Mouse (Mus musculus) CH12.LX (cell line): ENCODE measurements at regions not wholly inside any gene's neighbourhood (a gene's known extent, or its start where the extent isn't known, plus 50 kb on each side); places are given as distances from the start of the nearest gene placed in this dataset.

Experiments used
- DNase-seq: peaks from one replicate; pipeline ENCODE4 v3.0.0-alpha.2; 2013; ENCODE audit errors: extremely low read depth
- H3K27ac ChIP-seq: 2 replicates; pipeline ENCODE4 v1.5.1; 2012; ENCODE audit warnings: low read depth, mild to moderate bottlenecking, control low read depth, moderate library complexity; ENCODE audit not compliant: insufficient read depth
- H3K27me3 ChIP-seq: replicated peaks from 2 replicates; pipeline ENCODE3; 2012; ENCODE audit warnings: inconsistent platforms
- H3K36me3 ChIP-seq, 2 experiments: replicated peaks in 1 of 2; 2 replicates each; pipeline versions ENCODE3 to v1.6.1; 2012; ENCODE audit warnings: inconsistent platforms in 1 of 2, low read length in 1 of 2, mild to moderate bottlenecking in 1 of 2, mixed read lengths in 1 of 2, moderate library complexity in 1 of 2; ENCODE audit not compliant: control insufficient read depth in 1 of 2, insufficient read depth in 1 of 2
- H3K4me1 ChIP-seq, 2 experiments: 2 replicates each; pipeline ENCODE4 v1.6.1; 2012; ENCODE audit warnings: inconsistent platforms in 1 of 2, moderate library complexity in 1 of 2; ENCODE audit not compliant: insufficient read depth in 2 of 2, control insufficient read depth in 1 of 2
- H3K4me2 ChIP-seq: 2 replicates; pipeline ENCODE4 v1.6.1; 2012; ENCODE audit warnings: low read depth, mild to moderate bottlenecking, control low read depth; ENCODE audit not compliant: poor library complexity, insufficient read depth, severe bottlenecking
- H3K4me3 ChIP-seq, 3 experiments: fragments of 150-350 bp in 1 of 3; sonication (generic) in 1 of 3; replicated peaks in 1 of 3; 2 replicates each; pipeline versions ENCODE3 to v1.5.1; 2011 to 2012; ENCODE audit warnings: low read depth in 2 of 3, low read length in 2 of 3, mild to moderate bottlenecking in 2 of 3, moderate library complexity in 2 of 3, control low read depth in 1 of 3, improper control_type of control experiment in 1 of 3, inconsistent platforms in 1 of 3, mixed read lengths in 1 of 3; ENCODE audit not compliant: poor library complexity in 1 of 3
- H3K79me2 ChIP-seq: replicated peaks from 2 replicates; pipeline ENCODE4 v1.6.1; 2012; ENCODE audit warnings: mild to moderate bottlenecking, moderate library complexity; ENCODE audit not compliant: control insufficient read depth, poor library complexity, insufficient read depth, severe bottlenecking; ENCODE audit errors: extremely low read depth
- H3K9ac ChIP-seq: 2 replicates; pipeline ENCODE4 v1.6.1; 2012; ENCODE audit warnings: low read depth, mild to moderate bottlenecking, control low read depth, moderate library complexity; ENCODE audit not compliant: insufficient read depth
- H3K9me3 ChIP-seq: replicated peaks from 2 replicates; pipeline ENCODE3; 2012; ENCODE audit warnings: low read length, inconsistent platforms, mixed read lengths
- CTCF ChIP-seq, 2 experiments: IDR thresholded peaks in 1 of 2; conservative IDR thresholded peaks in 1 of 2; 2 replicates each; pipeline ENCODE4 v1.5.1; 2011 to 2012; ENCODE audit warnings: low read depth in 2 of 2, low read length in 2 of 2, improper control_type of control experiment in 1 of 2, inconsistent platforms in 1 of 2, mild to moderate bottlenecking in 1 of 2, moderate library complexity in 1 of 2
- E2F4 ChIP-seq: IDR thresholded peaks from 2 replicates; pipeline ENCODE4 v1.6.1; 2011; ENCODE audit warnings: low read depth, low read length, improper control_type of control experiment; ENCODE audit not compliant: insufficient replicate concordance
- ELF1 ChIP-seq: IDR thresholded peaks from 2 replicates; pipeline ENCODE4 v1.6.1; 2014; ENCODE audit warnings: low read depth, mild to moderate bottlenecking, inconsistent platforms, low read length, improper control_type of control experiment
- GABPA ChIP-seq: IDR thresholded peaks from 2 replicates; pipeline ENCODE4 v1.6.1; 2012; ENCODE audit warnings: low read depth, low read length, improper control_type of control experiment, inconsistent platforms; ENCODE audit not compliant: insufficient replicate concordance
- HCFC1 ChIP-seq: IDR thresholded peaks from 2 replicates; pipeline ENCODE4 v1.6.1; 2012; ENCODE audit warnings: low read depth, mild to moderate bottlenecking, inconsistent platforms, low read length, improper control_type of control experiment
- IRF4 ChIP-seq: IDR thresholded peaks from 2 replicates; pipeline ENCODE4 v1.6.1; 2014; ENCODE audit warnings: low read depth, mild to moderate bottlenecking, inconsistent platforms, low read length, improper control_type of control experiment
- JUN ChIP-seq: IDR thresholded peaks from 2 replicates; pipeline ENCODE4 v1.6.1; 2011; ENCODE audit warnings: low read depth, mild to moderate bottlenecking, low read length, improper control_type of control experiment, moderate library complexity; ENCODE audit not compliant: insufficient read depth
- JUND ChIP-seq: conservative IDR thresholded peaks from 2 replicates; pipeline ENCODE4 v1.6.1; 2011; ENCODE audit warnings: low read depth, low read length, improper control_type of control experiment
- KAT2A ChIP-seq: IDR thresholded peaks from 2 replicates; pipeline ENCODE4 v1.6.1; 2012; ENCODE audit warnings: low read length, improper control_type of control experiment, inconsistent platforms; ENCODE audit not compliant: insufficient replicate concordance
- MAX ChIP-seq: IDR thresholded peaks from 2 replicates; pipeline ENCODE4 v1.6.1; 2011; ENCODE audit warnings: low read length, improper control_type of control experiment
- MAZ ChIP-seq: IDR thresholded peaks from 2 replicates; pipeline ENCODE4 v1.6.1; 2012; ENCODE audit warnings: low read depth, mild to moderate bottlenecking, inconsistent platforms, low read length, improper control_type of control experiment, moderate library complexity
- MXI1 ChIP-seq: IDR thresholded peaks from 2 replicates; pipeline ENCODE4 v1.6.1; 2011; ENCODE audit warnings: mild to moderate bottlenecking, low read depth, low read length, improper control_type of control experiment
- MYC ChIP-seq: IDR thresholded peaks from 2 replicates; pipeline ENCODE4 v1.6.1; 2011; ENCODE audit warnings: low read depth, mild to moderate bottlenecking, improper control_type of control experiment, low read length
- NELFE ChIP-seq: IDR thresholded peaks from 2 replicates; pipeline ENCODE4 v1.6.1; 2011; ENCODE audit warnings: low read depth, low read length, improper control_type of control experiment
- PAX5 ChIP-seq: IDR thresholded peaks from 2 replicates; pipeline ENCODE4 v1.6.1; 2012; ENCODE audit warnings: low read length, inconsistent platforms, mixed read lengths
- POLR2AphosphoS2 ChIP-seq: IDR thresholded peaks from 2 replicates; pipeline ENCODE4 v1.6.1; 2011; ENCODE audit warnings: low read depth, low read length, improper control_type of control experiment
- RAD21 ChIP-seq: IDR thresholded peaks from 2 replicates; pipeline ENCODE4 v1.6.1; 2011; ENCODE audit warnings: low read depth, mild to moderate bottlenecking, low read length, improper control_type of control experiment, moderate library complexity
- RCOR1 ChIP-seq: conservative IDR thresholded peaks from 2 replicates; pipeline ENCODE4 v1.6.1; 2012; ENCODE audit warnings: low read depth, mild to moderate bottlenecking, inconsistent platforms, low read length, improper control_type of control experiment
- SIN3A ChIP-seq: IDR thresholded peaks from 2 replicates; pipeline ENCODE4 v1.6.1; 2012; ENCODE audit warnings: low read length, improper control_type of control experiment, inconsistent platforms
- SMC3 ChIP-seq: IDR thresholded peaks from 2 replicates; pipeline ENCODE4 v1.6.1; 2011; ENCODE audit warnings: low read depth, low read length, improper control_type of control experiment
- TBP ChIP-seq: conservative IDR thresholded peaks from 2 replicates; pipeline ENCODE4 v1.6.1; 2011; ENCODE audit warnings: low read depth, low read length, improper control_type of control experiment
- ZC3H11A ChIP-seq: IDR thresholded peaks from 2 replicates; pipeline ENCODE4 v1.6.1; 2012; ENCODE audit warnings: low read depth, mild to moderate bottlenecking, inconsistent platforms, low read length, improper control_type of control experiment
- ZKSCAN1 ChIP-seq: IDR thresholded peaks from 2 replicates; pipeline ENCODE4 v1.6.1; 2012; ENCODE audit warnings: low read depth, inconsistent platforms, low read length, improper control_type of control experiment, borderline replicate concordance
- ZMIZ1 ChIP-seq: IDR thresholded peaks from 2 replicates; pipeline ENCODE4 v1.6.1; 2012; ENCODE audit warnings: low read depth, mild to moderate bottlenecking, inconsistent platforms, low read length, improper control_type of control experiment
- dilution Hi-C: fragments of 300-500 bp; cut with MboI; formaldehyde crosslinking; loops from 2 replicates; pipeline ENCODE4 v1.14.3; 2020; ENCODE audit warnings: low sequenced_read_pairs; ENCODE audit not compliant: extremely low pct_unique_long_range_greater_than_20kb, extremely low pct_ligation_motif_present
- in situ Hi-C: fragments of 300-500 bp; cut with MboI; formaldehyde crosslinking; loops from 3 replicates; pipeline ENCODE4 v1.14.3; 2019; ENCODE audit warnings: low sequenced_read_pairs, low pct_ligation_motif_present, low pct_unique_long_range_greater_than_20kb, mixed read lengths

DNA sequence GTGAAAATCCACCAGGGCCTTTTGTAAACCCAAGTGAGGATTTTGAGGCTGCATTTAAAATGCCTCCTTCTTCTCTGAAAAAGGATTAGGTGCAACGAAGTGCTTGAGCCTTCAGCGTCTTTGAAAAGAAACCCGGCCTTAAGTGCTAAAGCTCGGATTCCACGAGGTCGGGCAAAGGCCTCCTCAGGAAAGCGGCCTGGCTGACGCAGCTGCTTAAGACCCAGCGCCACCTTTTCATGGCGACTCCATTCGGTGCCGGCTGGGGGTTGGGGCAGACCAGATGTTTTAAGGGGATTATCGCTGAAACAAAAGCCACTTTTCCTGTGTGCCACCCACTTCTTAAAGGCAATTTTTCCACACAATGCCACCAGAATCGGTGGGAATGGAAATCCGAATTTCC, 61.6 kb upstream of the 4932438H23Rik start:
- dilution Hi-C loops, result no loop called here
- Histone ChIP-seq H3K36me3 (no peaks in the 10 kb centered on the region), H3K27ac (no peak overlapping the region), H3K79me2 (no peaks in the 10 kb centered on the region), H3K9me3 (peaks cover 12% of the 10 kb centered on the region)
- TF ChIP-seq RCOR1, result no peak
- TF ChIP-seq JUN, result no peak
- TF ChIP-seq SMC3, result no peak
- no peak for TF ChIP-seq KAT2A
- TF ChIP-seq GABPA, result no peak
- no peak for TF ChIP-seq MAZ
- no peak for TF ChIP-seq ELF1
- TF ChIP-seq HCFC1, result no peak
- TF ChIP-seq E2F4, result no peak
- TF ChIP-seq MAX, result no peak
- no peak for TF ChIP-seq NELFE
- TF ChIP-seq MYC, result no peak
- TF ChIP-seq IRF4, result no peak
- TF ChIP-seq POLR2AphosphoS2, result no peak
- no peak for TF ChIP-seq ZMIZ1
- TF ChIP-seq SIN3A, result no peak
- TF ChIP-seq TBP, result no peak
- no peak for TF ChIP-seq MXI1
- TF ChIP-seq JUND, result no peak
- TF ChIP-seq, all 38 proteins: peak for 0
- Histone ChIP-seq H3K4me2 (no peak overlapping the region), H3K4me1 (no peaks in the 10 kb centered on the region), H3K4me3 (no peak overlapping the region), H3K9ac (no peak overlapping the region), H3K27me3 (peaks cover 69% of the 10 kb centered on the region)
- DNase-seq, result no peak
- in situ Hi-C loops, result no loop called here

DNA sequence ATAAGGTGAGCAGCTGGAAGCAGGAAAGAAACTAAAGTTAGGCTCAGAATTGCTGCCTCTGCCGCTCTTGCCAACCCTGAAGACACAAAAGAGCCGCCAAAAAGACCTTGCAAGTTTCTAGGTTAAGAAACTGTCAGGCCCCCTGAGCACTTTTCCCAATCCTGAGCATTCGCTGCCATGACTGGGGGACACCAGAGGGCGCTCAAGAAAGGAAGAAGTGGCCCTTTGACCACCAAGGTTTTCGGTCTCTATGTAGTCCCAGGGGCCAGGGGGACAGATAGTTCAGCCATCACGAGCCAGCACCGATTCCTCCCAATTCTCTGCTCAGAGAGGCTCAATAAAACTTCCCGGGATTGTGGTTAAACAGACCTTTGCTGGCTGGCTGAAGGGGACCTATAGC, 64.6 kb upstream of the Olig2 start:
- peaks cover 0 to 4% of the 10 kb centered on the region in 2 experiments; a peak in 1 of 4 replicates for H3K4me1 ChIP-seq
- peaks cover 7% of the 10 kb centered on the region for H3K9me3 ChIP-seq
- dilution Hi-C loops, result no loop called here
- peaks cover 92% of the 10 kb centered on the region for H3K27me3 ChIP-seq
- no peak overlapping the region for H3K9ac ChIP-seq
- no peaks in the 10 kb centered on the region for H3K36me3 ChIP-seq
- no peak overlapping the region for H3K27ac ChIP-seq
- H3K4me2 ChIP-seq, result no peak overlapping the region
- in situ Hi-C loops, result no loop called here
- no peak for DNase-seq
- no peak overlapping the region for H3K4me3 ChIP-seq
- TF ChIP-seq MAZ (0 out of 2 replicates have a peak, but pooled peaks have one; percentile 31), ZC3H11A (peak; percentile 8; the same call in 1 of the 2 replicates), MXI1 (no peak), IRF4 (0 out of 2 replicates have a peak, but pooled peaks have one; percentile 12), ZKSCAN1 (no peak), JUND (no peak), CTCF (conservative IDR thresholded peaks at IDR 0.05 in 1 of 2, IDR thresholded peaks at IDR 0.05 in 1 of 2; ENCODE audit: low read depth in 2 of 2, low read length in 2 of 2) (peak in 1 of 2 experiments; percentile 77; a peak in 2 of 4 replicates), SMC3 (peak; percentile 87), HCFC1 (no peak), RAD21 (peak; percentile 53), KAT2A (no peak), MYC (no peak), PAX5 (no peak)
- no peaks in the 10 kb centered on the region for H3K79me2 ChIP-seq
